Mouse (Mus musculus) thymus, adult 2 months (tissue): ENCODE data around the gene Mast1. TPM values are rescaled to one million over a fixed set of nuclear protein-coding genes. Genes with fewer than 3 reads are reported as not detected.
A peak's percentile ranks its signal among the peaks of the same experiment; 100 is the strongest.
"Not testable (repeated sequence)": the region's sequence is repeated elsewhere in the genome, so short reads cannot be mapped to it uniquely, and the experiment has no call there.

Source experiments
- DNase-seq: peaks from one replicate; pipeline ENCODE4 v3.0.0; 2021
- H3K27ac ChIP-seq: fragments of 200-500 bp; 2 replicates; pipeline ENCODE4 v1.5.1; 2012; ENCODE audit warnings: low read length, control low read depth; ENCODE audit not compliant: control insufficient read depth, insufficient read depth
- H3K27me3 ChIP-seq: fragments of 200-500 bp; 2 replicates; pipeline ENCODE4 v1.6.1; 2012; ENCODE audit warnings: mild to moderate bottlenecking, low read length, moderate library complexity, mixed read lengths; ENCODE audit not compliant: control insufficient read depth, insufficient read depth
- H3K36me3 ChIP-seq: fragments of 200-500 bp; 2 replicates; pipeline ENCODE4 v1.6.1; 2012; ENCODE audit warnings: mild to moderate bottlenecking, low read length, moderate library complexity; ENCODE audit not compliant: control insufficient read depth, insufficient read depth
- H3K4me1 ChIP-seq: fragments of 200-500 bp; replicated peaks from 2 replicates; pipeline ENCODE4 v1.6.1; 2012; ENCODE audit warnings: low read length; ENCODE audit not compliant: control insufficient read depth, insufficient read depth
- H3K4me3 ChIP-seq: fragments of 200-500 bp; 2 replicates; pipeline ENCODE4 v1.5.1; 2012; ENCODE audit warnings: mild to moderate bottlenecking, low read length, control low read depth, moderate library complexity; ENCODE audit not compliant: control insufficient read depth, insufficient read depth
- CTCF ChIP-seq: fragments of 200-500 bp; IDR thresholded peaks from 2 replicates; pipeline ENCODE4 v1.5.1; 2012; ENCODE audit warnings: mild to moderate bottlenecking, control low read depth, low read length, moderate library complexity, borderline replicate concordance; ENCODE audit not compliant: control insufficient read depth, poor library complexity, insufficient read depth; ENCODE audit errors: extremely low read depth
- POLR2A ChIP-seq: fragments of 200-500 bp; IDR thresholded peaks from 2 replicates; pipeline ENCODE4 v1.6.1; 2012; ENCODE audit warnings: mild to moderate bottlenecking, low read length, control low read depth, moderate library complexity; ENCODE audit not compliant: control insufficient read depth, poor library complexity, insufficient read depth; ENCODE audit errors: extremely low read depth
- WGBS: fragments of 180-500 bp; shearing (Covaris S2); methylation state at CpG from one replicate; pipeline ENCODE4 v1.1.7; 2018; 5-methylcytosine and 5-hydroxymethylcytosine counted together
- polyA plus RNA-seq: library from polyadenylated mRNA; depleted of rRNA; stranded (reverse); fragments of >200 nt; gene quantifications from 2 replicates; pipeline ENCODE4 v1.2.3, GENCODE M21; 2012

The Mast1 gene
- polyA plus RNA-seq, 1 experiment, result 0.35 TPM

DNA sequence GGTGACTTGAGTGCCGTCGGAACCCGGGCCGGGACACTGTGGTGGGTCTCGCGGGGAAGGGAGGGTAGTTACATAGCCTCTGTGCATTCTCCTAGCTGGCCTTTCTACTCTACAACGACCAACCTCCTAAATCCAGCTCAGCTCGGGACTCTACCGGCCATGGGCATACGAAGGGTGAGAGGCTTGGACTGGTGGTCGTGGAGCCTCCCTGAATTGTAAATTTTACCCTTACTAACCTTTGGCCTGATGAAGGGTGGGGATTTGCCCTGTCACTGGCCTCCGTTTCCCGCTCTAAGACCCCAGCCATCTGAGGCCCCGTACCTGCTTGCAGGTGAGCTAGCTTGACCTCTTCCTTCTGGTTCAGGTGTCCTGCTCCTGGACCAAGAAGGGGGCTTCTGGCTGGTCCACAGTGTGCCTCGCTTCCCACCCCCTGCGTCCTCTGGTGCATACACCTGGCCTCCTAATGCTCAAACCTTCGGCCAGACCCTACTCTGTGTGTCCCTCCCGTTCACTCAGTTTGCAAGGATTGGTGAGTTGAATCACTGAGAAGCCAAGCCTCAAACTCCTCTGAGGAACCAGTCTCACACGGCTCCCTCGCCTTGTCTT lies 27.9 kb downstream of the Mast1 start:
- peaks cover 23% of the 10 kb centered on the region for H3K4me1 ChIP-seq
- TF ChIP-seq POLR2A, result no peak
- no peak for TF ChIP-seq CTCF
- 53% methylated on average over 20 of the region's 20 CpGs for WGBS
- peak overlapping the region; percentile 33 for H3K4me3 ChIP-seq
- DNase-seq, result no peak
- H3K27me3 ChIP-seq, result no peaks in the 10 kb centered on the region
- no peaks in the 10 kb centered on the region for H3K36me3 ChIP-seq
- H3K27ac ChIP-seq, result no peak overlapping the region

DNA sequence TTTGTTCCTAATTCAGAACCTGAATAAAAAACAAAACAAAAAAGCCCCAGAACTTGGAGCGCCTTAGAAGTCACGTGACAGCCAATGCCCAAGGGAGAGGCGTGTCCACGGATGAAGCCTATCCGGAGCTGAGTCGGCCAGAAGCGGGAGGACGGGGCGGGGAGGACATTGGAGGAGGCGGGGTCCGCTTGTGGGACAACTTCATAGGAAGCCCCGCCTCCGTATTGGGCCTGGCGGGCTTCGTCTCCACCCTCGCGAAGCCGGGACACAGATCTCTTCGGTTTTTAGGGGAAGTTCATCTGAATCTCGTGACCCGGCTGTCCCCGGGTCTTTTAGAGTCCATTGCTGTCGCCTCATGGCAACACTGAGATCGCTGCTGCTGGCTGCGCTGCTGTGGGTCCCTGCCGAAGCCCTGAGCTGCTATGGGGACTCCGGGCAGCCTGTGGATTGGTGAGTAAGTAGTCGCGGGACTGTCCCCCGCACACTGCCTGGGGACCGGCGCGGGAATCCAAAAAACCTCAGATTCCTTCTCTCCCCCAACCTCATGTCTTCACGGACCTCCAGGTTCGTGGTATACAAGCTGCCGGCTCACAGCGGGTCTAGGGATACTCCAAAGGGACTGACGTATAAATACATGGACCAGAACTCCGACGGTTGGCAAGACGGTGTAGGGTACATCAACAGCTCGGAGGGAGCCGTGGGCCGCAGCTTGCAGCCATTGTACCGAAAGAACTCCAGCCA lies 28.6 kb downstream of the Mast1 start, which contains the start of gene Dnase2a:
TSS of gene Dnase2a (plus strand) at position 140 of the 741 bp plus-strand sequence.
- WGBS, result 1% methylated on average over 45 of the region's 45 CpGs
- TF ChIP-seq CTCF (no peak), POLR2A (no peak)
- no peaks in the 10 kb centered on the region for H3K27me3 ChIP-seq
- H3K4me3 ChIP-seq, result peak within 1 kb of the TSS; percentile 33
- DNase-seq, result peak; percentile 81
- H3K4me1 ChIP-seq, result peaks cover 23% of the 10 kb centered on the region
- no peak within 1 kb of the TSS for H3K27ac ChIP-seq
- no peaks in the 10 kb centered on the region for H3K36me3 ChIP-seq

DNA sequence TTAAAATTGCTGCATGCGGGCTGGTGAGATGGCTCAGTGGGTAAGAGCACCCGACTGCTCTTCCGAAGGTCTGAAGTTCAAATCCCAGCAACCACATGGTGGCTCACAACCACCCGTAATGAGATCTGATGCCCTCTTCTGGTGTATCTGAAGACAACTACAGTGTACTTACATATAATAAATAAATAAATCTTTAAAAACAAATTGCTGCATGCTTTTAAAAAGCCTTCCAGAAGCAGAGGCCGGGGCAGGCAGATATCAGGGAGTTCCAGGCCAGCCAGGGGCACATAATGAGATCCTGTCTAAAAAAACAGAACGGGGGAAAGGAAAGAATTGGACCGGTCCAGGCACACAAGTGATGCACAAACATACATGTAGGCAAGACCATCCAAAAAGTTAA lies 29.2 kb downstream of the Mast1 start:
- H3K27ac ChIP-seq, H3K27me3 ChIP-seq, H3K36me3 ChIP-seq, DNase-seq, H3K4me3 ChIP-seq: not testable (repeated sequence)
- peaks cover 25% of the 10 kb centered on the region for H3K4me1 ChIP-seq
- 18% methylated on average over 7 of the region's 7 CpGs for WGBS

DNA sequence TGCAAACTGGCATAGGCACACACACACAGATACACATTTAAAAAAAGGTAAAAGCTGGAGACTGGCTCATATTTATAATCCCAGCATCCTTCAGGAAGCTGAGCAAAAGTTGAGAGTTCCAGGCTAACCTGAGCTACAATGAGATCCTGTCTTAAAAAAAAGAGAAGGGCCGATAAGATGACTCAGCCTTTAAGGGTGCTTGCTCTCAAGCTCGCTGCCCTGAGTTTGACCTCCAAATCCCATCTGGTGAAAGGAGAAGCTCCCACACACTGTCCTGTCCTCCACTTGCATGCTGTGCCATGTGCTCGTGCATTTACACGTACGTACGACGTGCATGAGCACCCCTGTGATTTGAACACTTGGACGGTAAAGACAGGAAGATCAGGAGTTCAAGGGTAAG lies 29.7 kb downstream of the Mast1 start:
- H3K27ac ChIP-seq, result no peak overlapping the region
- DNase-seq, result no peak
- peaks cover 23% of the 10 kb centered on the region for H3K4me1 ChIP-seq
- no peaks in the 10 kb centered on the region for H3K36me3 ChIP-seq
- H3K27me3 ChIP-seq, result no peaks in the 10 kb centered on the region
- H3K4me3 ChIP-seq, result no peak overlapping the region
- TF ChIP-seq CTCF (no peak), POLR2A (no peak)
- WGBS, result 72% methylated on average over 8 of the region's 8 CpGs

DNA sequence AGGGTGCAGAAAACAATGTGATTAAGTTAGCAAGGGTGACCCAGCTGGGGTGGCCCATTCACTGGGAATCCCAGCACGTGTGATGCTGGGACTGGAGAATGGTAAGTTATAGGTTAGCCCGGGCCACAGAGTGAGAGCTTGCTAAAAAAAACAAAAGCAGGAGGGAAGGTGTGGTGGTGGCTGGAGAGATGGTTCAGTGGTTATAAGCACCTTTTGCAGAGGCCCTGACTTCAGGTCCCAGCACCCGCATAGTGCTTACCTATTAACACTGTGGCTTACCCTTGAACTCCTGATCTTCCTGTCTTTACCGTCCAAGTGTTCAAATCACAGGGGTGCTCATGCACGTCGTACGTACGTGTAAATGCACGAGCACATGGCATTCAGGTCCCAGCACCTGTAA lies 30.1 kb downstream of the Mast1 start:
- TF ChIP-seq POLR2A (no peak), CTCF (no peak)
- Histone ChIP-seq H3K27ac (no peak overlapping the region), H3K27me3 (no peaks in the 10 kb centered on the region), H3K4me3 (no peak overlapping the region), H3K36me3 (no peaks in the 10 kb centered on the region), H3K4me1 (peaks cover 24% of the 10 kb centered on the region)
- WGBS, result 97% methylated on average over 9 of the region's 9 CpGs
- no peak for DNase-seq

DNA sequence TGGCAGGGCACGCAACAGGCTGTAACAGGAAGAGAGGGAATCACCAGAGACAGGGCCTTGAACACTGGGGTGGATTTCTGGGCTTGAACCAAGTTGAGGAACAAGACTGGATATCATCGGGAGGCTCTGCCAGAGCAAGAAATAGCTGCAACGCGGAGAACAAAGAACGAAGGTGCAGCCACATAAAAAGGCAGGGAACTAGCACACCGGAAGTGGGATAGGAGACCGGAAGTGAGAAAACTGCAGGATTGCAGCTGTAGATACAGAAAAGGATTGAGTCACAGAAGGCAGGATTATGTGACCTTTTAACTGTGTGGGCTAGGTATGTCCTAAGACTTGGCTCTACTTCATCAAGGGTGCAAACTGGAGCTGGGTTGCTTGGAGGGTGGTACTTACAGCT lies 32.8 kb downstream of the Mast1 start:
- 69% methylated on average over 7 of the region's 7 CpGs for WGBS
- Histone ChIP-seq H3K27ac (no peak overlapping the region), H3K27me3 (no peaks in the 10 kb centered on the region), H3K36me3 (no peaks in the 10 kb centered on the region), H3K4me1 (peaks cover 23% of the 10 kb centered on the region), H3K4me3 (no peak overlapping the region)
- no peak for TF ChIP-seq CTCF
- no peak for DNase-seq
